Mouse (Mus musculus): ENCODE measurements around the gene Pim1. TPM values are rescaled to one million over a fixed set of nuclear protein-coding genes. Genes with fewer than 3 reads are reported as not detected.

Pim1 gene
- polyA plus RNA-seq, 1 experiment from 2014 or later: 21.6 TPM

DNA sequence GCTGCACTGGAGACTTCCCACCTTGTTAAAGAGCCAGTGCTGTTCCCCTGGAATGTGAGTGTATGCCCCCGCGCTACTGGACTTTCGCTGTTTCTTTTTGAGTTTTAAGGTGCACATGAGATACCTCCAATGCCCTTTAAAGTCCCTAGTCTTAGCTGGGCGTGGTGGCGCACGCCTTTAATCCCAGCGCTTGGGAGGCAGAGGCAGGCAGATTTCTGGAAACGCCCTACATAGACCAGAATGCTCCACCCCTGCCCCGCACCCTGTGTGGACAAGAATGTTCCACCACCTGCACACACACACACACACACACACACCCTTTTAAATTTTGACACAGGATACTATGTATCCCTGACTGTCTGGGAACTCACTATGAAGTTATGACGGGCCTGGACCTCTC, 17.1 kb upstream of the Pim1 start:
- Histone ChIP-seq H3K36me3 (no peaks in the 10 kb centered on the region), H3K27me3 (no peaks in the 10 kb centered on the region), H3K27ac (no peak overlapping the region), H3K4me2 (no peak overlapping the region), H3K4me3 (no peak overlapping the region), H3K4me1 (peaks cover 13% of the 10 kb centered on the region; the same call in 1 of the 2 replicates), H3K9ac (no peak overlapping the region), H3K9me3 (no peaks in the 10 kb centered on the region)
- ATAC-seq (ENCODE audit: insufficient number of reproducible peaks, low FRiP score, low TSS enrichment, low read depth): no peak
- 93% methylated on average over 10 of the region's 10 CpGs for WGBS

DNA sequence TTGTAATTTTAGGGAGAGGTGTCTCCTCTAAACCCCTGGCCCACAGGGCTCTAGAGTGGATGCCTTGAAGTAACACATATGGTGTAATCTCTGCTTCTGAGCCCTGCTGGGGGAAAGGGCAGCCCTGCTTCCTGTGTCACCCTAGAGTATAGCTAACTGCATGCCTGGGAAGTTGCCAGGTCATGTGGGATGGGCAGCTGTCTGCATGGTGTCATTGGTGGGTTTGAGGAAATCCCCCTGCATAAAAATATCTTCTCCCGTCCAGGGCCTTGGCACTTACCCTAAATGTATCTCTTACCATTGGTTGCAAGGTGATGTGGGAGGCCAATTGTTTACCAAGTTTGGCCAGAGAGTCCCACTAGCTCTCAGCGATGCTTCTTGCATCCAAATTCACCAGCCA, 16.5 kb upstream of the Pim1 start:
- Histone ChIP-seq H3K4me1 (peaks cover 13% of the 10 kb centered on the region; the same call in 1 of the 2 replicates), H3K36me3 (no peaks in the 10 kb centered on the region), H3K9ac (no peak overlapping the region), H3K27ac (no peak overlapping the region), H3K4me3 (no peak overlapping the region), H3K4me2 (no peak overlapping the region), H3K27me3 (no peaks in the 10 kb centered on the region), H3K9me3 (no peaks in the 10 kb centered on the region)
- WGBS: 74% methylated on average over 2 of the region's 2 CpGs
- no peak for ATAC-seq (ENCODE audit: insufficient number of reproducible peaks, low FRiP score, low TSS enrichment, low read depth)

DNA sequence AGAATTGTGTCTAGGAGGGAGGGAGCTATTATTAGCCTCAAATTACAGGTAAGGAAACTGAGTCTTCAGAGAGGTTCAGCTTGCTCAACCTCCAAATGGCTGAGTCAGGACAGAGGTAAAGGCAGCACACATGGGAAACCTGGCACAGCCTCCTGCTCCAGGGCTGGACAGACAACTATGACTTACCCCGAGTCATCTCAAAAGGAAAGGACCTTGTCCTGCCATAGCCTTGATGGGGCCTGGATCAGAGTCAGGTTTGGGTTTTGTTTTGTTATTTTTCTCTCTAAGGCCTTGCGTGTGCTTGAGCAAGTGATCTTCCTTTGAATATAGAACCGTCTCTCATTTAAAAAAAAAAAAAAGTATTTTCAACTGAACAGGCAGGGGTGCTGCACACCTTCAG, 15.4 kb upstream of the Pim1 start:
- H3K4me3 ChIP-seq: no peak overlapping the region
- 0 out of 2 replicates have a peak, but pooled peaks cover 6% of the 10 kb centered on the region for H3K4me1 ChIP-seq
- no peak for ATAC-seq (ENCODE audit: insufficient number of reproducible peaks, low FRiP score, low TSS enrichment, low read depth)
- H3K36me3 ChIP-seq: no peaks in the 10 kb centered on the region
- 83% methylated on average over 3 of the region's 3 CpGs for WGBS
- H3K4me2 ChIP-seq: no peak overlapping the region
- no peaks in the 10 kb centered on the region for H3K27me3 ChIP-seq
- H3K27ac ChIP-seq: no peak overlapping the region
- no peaks in the 10 kb centered on the region for H3K9me3 ChIP-seq
- H3K9ac ChIP-seq: no peak overlapping the region

DNA sequence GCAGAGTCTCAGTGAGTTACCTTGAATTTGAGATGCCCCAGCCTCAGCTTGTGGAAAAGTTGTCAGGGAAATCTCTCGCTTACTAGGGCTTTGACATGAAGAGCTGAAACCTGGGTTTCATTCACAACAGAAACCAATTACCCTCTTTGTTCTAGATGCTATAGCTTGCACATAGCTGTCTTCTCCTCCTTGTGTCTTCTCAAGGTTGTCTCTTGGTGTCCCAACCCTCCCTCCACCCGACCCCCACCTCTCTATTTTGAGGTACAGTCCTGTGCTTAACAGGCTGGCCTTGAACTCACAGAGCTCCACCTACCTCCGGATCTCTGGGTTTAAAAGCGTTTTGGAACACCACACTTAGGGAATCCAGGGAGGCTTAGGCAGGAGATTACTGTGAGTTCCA, 14.1 kb upstream of the Pim1 start:
- no peak overlapping the region for H3K4me3 ChIP-seq
- WGBS: 78% methylated on average over 4 of the region's 4 CpGs
- H3K9ac ChIP-seq: no peak overlapping the region
- no peaks in the 10 kb centered on the region for H3K27me3 ChIP-seq
- no peaks in the 10 kb centered on the region for H3K9me3 ChIP-seq
- no peaks in the 10 kb centered on the region for H3K4me1 ChIP-seq
- no peak overlapping the region for H3K27ac ChIP-seq
- no peak overlapping the region for H3K4me2 ChIP-seq
- no peaks in the 10 kb centered on the region for H3K36me3 ChIP-seq
- no peak for ATAC-seq (ENCODE audit: insufficient number of reproducible peaks, low FRiP score, low TSS enrichment, low read depth)

DNA sequence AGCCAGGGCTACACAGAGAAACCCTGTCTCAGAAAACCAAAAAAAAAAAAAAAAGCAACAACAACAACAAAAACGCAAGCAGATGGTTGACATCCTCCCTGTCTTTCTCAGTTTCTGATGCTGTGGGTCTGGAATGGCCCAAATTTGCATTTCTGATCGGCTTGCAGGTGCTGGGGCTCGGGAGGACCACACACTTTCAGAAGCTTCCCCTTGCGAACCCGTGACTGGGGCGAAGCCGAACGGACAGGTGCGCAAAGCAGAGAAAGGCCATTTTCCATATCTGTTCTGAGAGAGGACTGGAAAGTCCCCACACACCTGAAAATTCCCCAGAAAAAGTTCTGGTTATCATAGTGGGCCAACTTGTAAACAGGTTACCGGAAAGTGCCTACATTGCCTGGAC, 13.2 kb upstream of the Pim1 start:
- H3K4me2 ChIP-seq: no peak overlapping the region
- 91% methylated on average over 10 of the region's 10 CpGs for WGBS
- ATAC-seq (ENCODE audit: insufficient number of reproducible peaks, low FRiP score, low TSS enrichment, low read depth): no peak
- 0 out of 2 replicates have a peak, but pooled peaks cover under 1% of the 10 kb centered on the region for H3K9me3 ChIP-seq
- no peaks in the 10 kb centered on the region for H3K4me1 ChIP-seq
- H3K27me3 ChIP-seq: no peaks in the 10 kb centered on the region
- H3K4me3 ChIP-seq: no peak overlapping the region
- no peak overlapping the region for H3K9ac ChIP-seq
- no peaks in the 10 kb centered on the region for H3K36me3 ChIP-seq
- no peak overlapping the region for H3K27ac ChIP-seq

DNA sequence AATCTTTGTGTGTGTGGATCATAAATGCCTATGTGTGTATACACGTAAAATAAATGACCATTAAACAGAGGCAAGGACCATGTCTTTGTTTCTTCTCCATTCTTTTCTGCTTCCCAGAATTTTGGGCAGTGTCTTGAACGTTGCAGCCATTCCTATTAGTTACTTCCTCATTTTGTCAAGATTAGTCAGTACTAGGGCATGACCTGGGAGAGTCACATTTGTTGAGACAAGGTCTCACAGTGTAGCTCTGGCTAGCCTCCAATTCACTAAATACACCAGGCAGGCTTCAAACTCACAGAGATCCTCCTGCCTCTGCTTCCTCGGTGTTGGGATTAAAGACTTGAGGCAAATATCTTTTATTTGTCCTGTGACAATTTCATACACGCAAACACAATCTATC, 12.3 kb upstream of the Pim1 start:
- Histone ChIP-seq H3K4me3 (no peak overlapping the region), H3K9me3 (0 out of 2 replicates have a peak, but pooled peaks cover 4% of the 10 kb centered on the region), H3K9ac (no peak overlapping the region), H3K4me2 (no peak overlapping the region), H3K27me3 (no peaks in the 10 kb centered on the region), H3K36me3 (no peaks in the 10 kb centered on the region), H3K4me1 (no peaks in the 10 kb centered on the region), H3K27ac (no peak overlapping the region)
- WGBS: 83% methylated on average over 4 of the region's 4 CpGs
- ATAC-seq (ENCODE audit: insufficient number of reproducible peaks, low FRiP score, low TSS enrichment, low read depth): no peak

DNA sequence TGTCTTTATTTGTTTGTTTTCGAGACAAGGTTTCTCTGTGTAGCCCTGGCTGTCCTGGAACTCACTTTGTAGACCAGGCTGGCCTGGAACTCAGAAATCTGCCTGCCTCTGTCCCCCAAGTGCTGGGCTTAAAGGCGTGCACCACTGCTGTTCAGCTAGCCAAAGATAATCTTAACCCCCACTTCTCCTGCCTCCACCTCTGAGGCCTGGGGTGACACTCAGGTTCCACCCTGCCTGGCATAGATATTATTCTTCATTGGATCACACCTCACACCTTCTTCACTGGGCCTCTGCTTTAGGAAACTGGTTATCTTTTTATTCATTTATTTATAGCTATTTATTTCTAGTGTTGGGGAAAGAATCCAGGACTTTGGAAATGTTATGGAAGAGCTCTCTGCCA, 10.3 kb upstream of the Pim1 start:
- no peaks in the 10 kb centered on the region for H3K36me3 ChIP-seq
- 0 out of 2 replicates have a peak, but pooled peaks cover 4% of the 10 kb centered on the region for H3K9me3 ChIP-seq
- no peaks in the 10 kb centered on the region for H3K4me1 ChIP-seq
- H3K27ac ChIP-seq: no peak overlapping the region
- no peak for ATAC-seq (ENCODE audit: insufficient number of reproducible peaks, low FRiP score, low TSS enrichment, low read depth)
- no peaks in the 10 kb centered on the region for H3K27me3 ChIP-seq
- H3K4me2 ChIP-seq: no peak overlapping the region
- 81% methylated on average over 2 of the region's 2 CpGs for WGBS
- H3K4me3 ChIP-seq: no peak overlapping the region
- no peak overlapping the region for H3K9ac ChIP-seq

DNA sequence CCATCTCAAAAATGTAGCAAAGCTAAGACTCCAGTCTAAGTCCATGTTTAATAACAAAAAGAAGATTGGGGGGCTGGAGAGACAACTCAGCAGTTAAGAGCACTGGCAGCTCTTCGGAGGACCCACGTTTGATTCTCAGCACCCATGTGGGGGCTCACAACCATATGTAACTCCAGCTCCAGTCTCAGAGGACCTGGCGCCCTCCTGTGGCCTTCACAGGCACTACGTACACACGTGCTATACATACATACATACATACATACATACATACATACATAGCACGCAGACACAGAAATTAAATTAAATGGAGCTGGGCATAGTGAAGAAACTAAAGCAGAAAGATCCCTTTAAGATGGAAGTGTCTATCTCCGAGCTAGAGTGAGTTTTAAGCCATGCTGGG, 7.9 kb upstream of the Pim1 start:
- no peak overlapping the region for H3K4me3 ChIP-seq
- H3K4me1 ChIP-seq: no peaks in the 10 kb centered on the region
- 0 out of 2 replicates have a peak, but pooled peaks cover 4% of the 10 kb centered on the region for H3K9me3 ChIP-seq
- 95% methylated on average over 7 of the region's 7 CpGs for WGBS
- no peak for ATAC-seq (ENCODE audit: insufficient number of reproducible peaks, low FRiP score, low TSS enrichment, low read depth)
- H3K9ac ChIP-seq: no peak overlapping the region
- H3K4me2 ChIP-seq: no peak overlapping the region
- no peaks in the 10 kb centered on the region for H3K27me3 ChIP-seq
- H3K27ac ChIP-seq: no peak overlapping the region
- H3K36me3 ChIP-seq: no peaks in the 10 kb centered on the region

DNA sequence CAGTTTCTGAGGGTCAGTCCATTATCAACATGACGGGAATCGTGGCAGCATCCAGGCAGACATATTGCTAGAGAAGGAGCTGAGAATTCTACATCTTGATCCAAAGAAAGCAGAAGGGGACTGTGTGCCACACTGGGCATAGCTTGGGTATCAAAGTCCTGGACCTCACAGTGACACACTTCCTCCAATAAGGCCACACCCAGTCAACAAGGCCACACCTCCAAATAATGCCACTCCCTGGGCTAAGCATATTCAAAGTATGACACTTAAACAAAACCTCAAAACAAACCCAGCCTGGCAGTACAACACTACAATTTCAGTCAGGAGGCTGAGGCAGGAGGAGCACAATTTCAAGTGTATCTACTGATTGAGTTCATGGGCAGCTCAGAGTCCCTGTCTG, 7.3 kb upstream of the Pim1 start:
- WGBS: 95% methylated on average over 2 of the region's 2 CpGs
- no peak for ATAC-seq (ENCODE audit: insufficient number of reproducible peaks, low FRiP score, low TSS enrichment, low read depth)
- no peaks in the 10 kb centered on the region for H3K4me1 ChIP-seq
- H3K9ac ChIP-seq: no peak overlapping the region
- H3K9me3 ChIP-seq: 0 out of 2 replicates have a peak, but pooled peaks cover 4% of the 10 kb centered on the region
- no peaks in the 10 kb centered on the region for H3K27me3 ChIP-seq
- H3K4me2 ChIP-seq: no peak overlapping the region
- no peak overlapping the region for H3K4me3 ChIP-seq
- no peaks in the 10 kb centered on the region for H3K36me3 ChIP-seq
- no peak overlapping the region for H3K27ac ChIP-seq

DNA sequence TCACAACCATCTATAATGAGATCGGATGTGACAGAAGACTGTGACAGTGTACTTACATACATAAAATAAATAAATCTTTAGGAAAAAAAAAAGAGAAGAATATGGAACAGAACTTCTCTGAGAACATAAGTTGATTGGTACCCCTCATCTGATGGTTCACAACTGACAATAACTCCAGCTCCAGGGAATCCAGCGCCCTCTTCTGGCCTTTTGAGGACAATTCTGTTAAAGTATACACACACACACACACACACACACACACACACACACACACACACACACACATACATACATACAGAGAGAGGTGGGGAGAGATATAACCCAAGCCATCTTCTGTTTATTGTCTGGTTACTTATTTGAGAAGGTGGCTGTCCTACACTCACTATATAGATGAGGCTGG, 6.1 kb upstream of the Pim1 start:
- Histone ChIP-seq H3K4me2 (no peak overlapping the region), H3K27me3 (no peaks in the 10 kb centered on the region), H3K4me3 (no peak overlapping the region), H3K9me3 (0 out of 2 replicates have a peak, but pooled peaks cover 4% of the 10 kb centered on the region), H3K36me3 (no peaks in the 10 kb centered on the region), H3K27ac (no peak overlapping the region), H3K9ac (no peak overlapping the region), H3K4me1 (no peaks in the 10 kb centered on the region)
- 89% methylated on average over 2 of the region's 2 CpGs for WGBS
- ATAC-seq (ENCODE audit: insufficient number of reproducible peaks, low FRiP score, low TSS enrichment, low read depth): no peak

DNA sequence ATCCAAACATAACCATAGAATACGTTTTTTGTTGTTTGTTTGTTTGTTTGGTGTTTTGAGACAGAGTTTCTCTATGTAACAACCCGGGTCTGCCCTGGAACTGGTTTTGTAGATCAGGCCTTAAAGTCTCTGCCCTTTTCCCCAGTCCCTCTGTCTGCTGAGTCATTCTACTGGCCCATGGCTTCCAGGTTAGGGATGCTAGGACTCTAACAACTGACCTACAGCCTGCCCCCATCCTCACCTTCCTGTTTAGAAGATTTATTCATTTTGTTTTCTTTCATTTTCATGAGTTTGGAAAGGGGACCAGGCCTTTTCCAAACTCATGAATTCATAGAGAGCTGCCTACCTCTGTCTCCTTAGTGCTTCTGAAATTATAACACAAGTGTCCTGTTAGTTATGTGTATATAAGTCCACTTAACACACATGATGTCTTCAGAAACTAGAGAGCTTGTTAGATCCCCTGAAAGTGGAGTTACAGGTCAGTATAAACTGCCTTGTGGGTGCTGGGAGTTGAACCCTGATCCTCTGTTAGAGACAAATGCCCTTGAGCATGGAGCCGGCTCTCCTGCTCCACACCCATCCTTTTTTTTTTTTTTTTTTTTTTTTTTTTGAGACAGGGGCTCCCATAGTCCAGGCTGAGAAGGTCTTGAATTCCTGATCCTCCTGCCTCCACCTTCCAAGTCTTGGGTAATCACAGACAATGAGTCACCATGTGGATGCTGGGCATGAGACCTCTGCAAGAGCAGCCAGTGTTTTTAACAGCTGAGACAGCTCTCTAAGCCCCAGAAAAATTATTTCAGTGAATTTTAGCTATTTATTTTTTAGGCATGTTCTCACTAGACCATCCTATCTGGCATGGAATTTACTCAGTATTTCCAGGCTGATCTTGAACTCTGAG, 5.0 kb upstream of the Pim1 start:
- H3K36me3 ChIP-seq: no peaks in the 10 kb centered on the region
- no peak overlapping the region for H3K9ac ChIP-seq
- no peak for ATAC-seq (ENCODE audit: insufficient number of reproducible peaks, low FRiP score, low TSS enrichment, low read depth)
- 0 out of 2 replicates have a peak, but pooled peaks cover 4% of the 10 kb centered on the region for H3K9me3 ChIP-seq
- 0 out of 2 replicates have a peak, but pooled peaks cover 2% of the 10 kb centered on the region for H3K4me1 ChIP-seq
- 62% methylated on average over 3 of the region's 3 CpGs for WGBS
- H3K4me2 ChIP-seq: no peak overlapping the region
- H3K4me3 ChIP-seq: no peak overlapping the region
- H3K27me3 ChIP-seq: no peaks in the 10 kb centered on the region
- no peak overlapping the region for H3K27ac ChIP-seq

DNA sequence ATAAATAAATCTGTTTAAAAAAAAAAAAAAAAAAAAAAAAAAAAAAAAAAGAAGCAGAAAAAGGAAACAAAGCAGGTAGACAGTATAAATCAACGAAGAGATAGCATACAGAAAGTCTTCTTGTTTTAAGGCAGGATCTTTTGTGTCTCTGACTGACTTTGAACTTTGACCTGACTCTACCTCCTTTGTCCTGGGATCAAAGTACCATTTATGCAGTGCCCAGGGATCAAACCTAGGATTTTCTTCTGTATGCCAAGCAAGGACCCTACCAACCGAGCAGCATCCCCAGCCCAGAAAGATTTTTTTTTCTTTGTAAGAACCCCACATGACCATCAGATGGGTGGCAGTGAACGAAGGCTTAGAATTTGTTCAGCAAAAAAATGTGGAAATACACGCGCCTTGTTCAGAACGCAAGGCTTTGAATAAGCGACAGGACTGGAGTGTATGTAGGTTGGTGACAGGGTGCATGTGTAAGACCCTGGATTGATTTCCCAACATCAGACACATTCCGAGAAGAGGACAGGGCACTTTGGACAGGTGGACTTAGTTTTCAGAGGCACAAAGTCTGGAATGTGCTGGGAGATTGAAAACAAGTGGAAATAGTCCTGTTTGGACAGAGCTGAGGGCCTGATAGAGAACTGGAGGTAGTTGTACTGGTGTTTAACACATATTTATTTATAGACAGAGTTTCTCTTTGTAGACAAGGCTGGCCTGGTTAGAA, 2.1 kb upstream of the Pim1 start:
- Histone ChIP-seq H3K9me3 (no peaks in the 10 kb centered on the region), H3K27ac (peak overlapping the region; percentile 6; the same call in 1 of the 2 replicates), H3K4me2 (no peak overlapping the region), H3K9ac (no peak overlapping the region), H3K36me3 (no peaks in the 10 kb centered on the region), H3K27me3 (no peaks in the 10 kb centered on the region), H3K4me1 (peaks cover 13% of the 10 kb centered on the region), H3K4me3 (no peak overlapping the region)
- WGBS: 81% methylated on average over 8 of the region's 8 CpGs
- no peak for ATAC-seq (ENCODE audit: insufficient number of reproducible peaks, low FRiP score, low TSS enrichment, low read depth)
